Mouse (Mus musculus) neural tube, embryonic 11.5 days (tissue): Measurements from ENCODE around the gene Itih5. TPM values are rescaled to one million over a fixed set of nuclear protein-coding genes. Genes with fewer than 3 reads are reported as not detected.

Experiments
- ATAC-seq: fragments of 200-750 bp; cut with Nextera tagmentation; 2 replicates; pipeline ENCODE4 v1.8.0; 2017; ENCODE audit warnings: moderate number of reproducible peaks, mild to moderate bottlenecking, moderate TSS enrichment, moderate library complexity; ENCODE audit not compliant: insufficient read depth, low FRiP score, low TSS enrichment
- DNase-seq: peaks from one replicate; pipeline ENCODE4 v3.0.0-alpha.2; 2015; ENCODE audit warnings: low spot score
- H3K27ac ChIP-seq: fragments of 300-500 bp; sonication (generic); 2 replicates; pipeline ENCODE4 v1.5.1; 2014; ENCODE audit warnings: low read depth, mild to moderate bottlenecking, low read length
- H3K27me3 ChIP-seq: fragments of 300-500 bp; sonication (generic); 2 replicates; pipeline ENCODE4 v1.6.1; 2014; ENCODE audit warnings: mild to moderate bottlenecking, low read length, mixed read lengths; ENCODE audit not compliant: control insufficient read depth, insufficient read depth
- H3K36me3 ChIP-seq: fragments of 300-500 bp; sonication (generic); 2 replicates; pipeline ENCODE4 v1.6.1; 2014; ENCODE audit warnings: mild to moderate bottlenecking, low read length, moderate library complexity, mixed read lengths; ENCODE audit not compliant: control insufficient read depth, insufficient read depth
- H3K4me1 ChIP-seq: fragments of 300-500 bp; sonication (generic); 2 replicates; pipeline ENCODE4 v1.6.1; 2014; ENCODE audit warnings: low read length, mixed read lengths; ENCODE audit not compliant: control insufficient read depth, insufficient read depth
- H3K4me2 ChIP-seq: fragments of 300-500 bp; sonication (generic); 2 replicates; pipeline ENCODE4 v1.6.1; 2014; ENCODE audit warnings: low read depth, mild to moderate bottlenecking, moderate library complexity
- H3K4me3 ChIP-seq: fragments of 300-500 bp; sonication (generic); 2 replicates; pipeline ENCODE4 v1.5.1; 2014; ENCODE audit warnings: low read depth, low read length
- H3K9ac ChIP-seq: fragments of 300-500 bp; sonication (generic); 2 replicates; pipeline ENCODE4 v1.6.1; 2014; ENCODE audit warnings: mild to moderate bottlenecking, low read length
- H3K9me3 ChIP-seq: fragments of 300-500 bp; sonication (generic); 2 replicates; pipeline ENCODE4 v1.6.1; 2016; ENCODE audit warnings: low read length; ENCODE audit not compliant: control insufficient read depth
- WGBS: fragments of 180-500 bp; shearing (Covaris S2); extraction: QIAGEN DNeasy Blood & Tissue Kit; methylation state at CpG from one replicate; pipeline ENCODE4 v1.1.7; 2014; 5-methylcytosine and 5-hydroxymethylcytosine counted together
- polyA plus RNA-seq: library from polyadenylated mRNA; unstranded; fragments of >200 nt; fragmentation: Nextera tagmentation; extraction: Ambion mirVana; gene quantifications from 2 replicates; pipeline ENCODE4 v1.2.1, GENCODE M21; 2014

Itih5 gene
- polyA plus RNA-seq, 1 experiment from 2014 or later = 5.0 TPM

DNA sequence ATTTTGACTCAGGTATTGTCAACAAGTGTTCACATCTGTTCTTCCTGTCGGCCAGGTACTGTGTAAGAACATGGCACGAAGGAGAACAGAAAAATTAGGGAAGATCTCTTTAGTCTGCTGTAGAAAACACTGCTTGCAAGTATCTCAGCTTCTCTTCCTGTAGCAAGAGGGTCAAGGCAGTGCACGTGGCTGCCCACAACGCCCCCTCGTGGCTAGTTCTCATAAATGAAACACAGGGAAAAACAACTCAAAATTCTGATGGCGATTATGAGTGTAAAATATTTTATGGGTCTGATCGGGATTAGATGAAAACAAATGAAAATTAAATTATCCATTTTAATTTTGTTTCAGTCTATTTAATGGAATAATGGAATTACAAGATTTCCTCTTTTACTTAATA, 146.9 kb downstream of the Itih5 start:
- 51% methylated on average over 7 of the region's 7 CpGs for WGBS
- no peak overlapping the region for H3K4me2 ChIP-seq
- H3K4me3 ChIP-seq = no peak overlapping the region
- no peak overlapping the region for H3K9ac ChIP-seq
- H3K36me3 ChIP-seq = no peaks in the 10 kb centered on the region
- H3K27ac ChIP-seq = no peak overlapping the region
- H3K4me1 ChIP-seq = 0 out of 2 replicates have a peak, but pooled peaks cover 3% of the 10 kb centered on the region
- no peaks in the 10 kb centered on the region for H3K9me3 ChIP-seq
- ATAC-seq = no peak
- no peaks in the 10 kb centered on the region for H3K27me3 ChIP-seq
- DNase-seq = peak; percentile 43

DNA sequence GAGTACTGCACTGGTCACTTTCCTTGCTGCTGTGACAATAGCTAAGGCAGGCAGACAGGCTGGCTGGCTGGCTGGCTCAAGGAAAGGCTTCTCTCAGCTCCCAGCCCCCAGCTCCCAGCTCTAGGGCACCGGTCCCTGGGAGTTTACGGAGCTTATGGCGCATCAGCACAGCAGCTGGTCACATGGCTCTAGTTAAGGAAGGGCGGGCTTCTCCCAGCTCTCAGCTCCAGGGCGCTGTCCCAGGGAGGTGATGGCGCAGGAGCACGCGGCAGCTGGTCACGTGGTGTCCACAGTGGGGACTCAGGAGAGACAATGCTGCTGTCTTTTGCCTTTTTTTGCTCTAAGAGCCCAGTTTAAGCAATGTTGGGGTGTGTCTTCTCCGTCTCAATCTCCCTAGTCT, 147.4 kb downstream of the Itih5 start:
- WGBS = 31% methylated on average over 10 of the region's 10 CpGs
- ATAC-seq = peak; percentile 74

GRCm38 (mm10) chr2:10301391-10301790, 148.0 kb downstream of the Itih5 start:
- Histone ChIP-seq H3K27me3 (no peaks in the 10 kb centered on the region), H3K4me2 (no peak overlapping the region), H3K4me3 (no peak overlapping the region), H3K9ac (no peak overlapping the region), H3K27ac (no peak overlapping the region), H3K9me3 (no peaks in the 10 kb centered on the region), H3K4me1 (no peaks in the 10 kb centered on the region), H3K36me3 (no peaks in the 10 kb centered on the region)
- DNase-seq (no peak), ATAC-seq (no peak)
- 66% methylated on average over 3 of the region's 3 CpGs for WGBS

More for the DNA sequence above, 147.4 kb downstream of the Itih5 start:
- peak; percentile 54 for DNase-seq
- Histone ChIP-seq H3K4me1 (0 out of 2 replicates have a peak, but pooled peaks cover 2% of the 10 kb centered on the region), H3K27ac (no peak overlapping the region), H3K4me2 (peak overlapping the region; percentile 30; the same call in 1 of the 2 replicates), H3K4me3 (no peak overlapping the region), H3K9ac (no peak overlapping the region), H3K36me3 (no peaks in the 10 kb centered on the region), H3K27me3 (no peaks in the 10 kb centered on the region), H3K9me3 (no peaks in the 10 kb centered on the region)

DNA sequence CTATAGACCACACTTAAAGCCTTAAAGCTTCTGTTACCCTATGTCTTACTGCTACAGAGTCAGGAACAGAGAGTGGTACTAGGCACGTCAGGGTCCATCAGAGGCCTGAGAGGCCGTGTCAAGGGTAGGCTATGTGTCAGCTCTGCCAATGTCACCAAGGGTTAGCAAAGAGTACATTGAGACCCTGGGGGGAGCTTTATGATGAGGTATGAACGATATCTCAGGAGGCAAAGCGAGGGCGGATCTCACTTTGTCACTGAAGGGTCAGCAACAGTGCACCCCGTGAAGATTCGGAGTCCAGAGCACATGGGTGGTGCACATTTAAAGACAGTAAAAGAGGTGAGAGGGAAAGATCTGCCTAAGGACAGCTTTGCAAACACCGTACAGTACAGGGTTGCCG, 148.6 kb downstream of the Itih5 start:
- Histone ChIP-seq H3K36me3 (no peaks in the 10 kb centered on the region), H3K9me3 (no peaks in the 10 kb centered on the region), H3K27me3 (no peaks in the 10 kb centered on the region), H3K9ac (no peak overlapping the region), H3K4me2 (no peak overlapping the region), H3K4me1 (no peaks in the 10 kb centered on the region), H3K4me3 (no peak overlapping the region), H3K27ac (no peak overlapping the region)
- WGBS = 94% methylated on average over 9 of the region's 9 CpGs
- no peak for DNase-seq
- ATAC-seq = no peak

- Histone ChIP-seq H3K27ac (no peak overlapping the region), H3K4me3 (no peak overlapping the region), H3K4me1 (no peaks in the 10 kb centered on the region), H3K9ac (no peak overlapping the region), H3K27me3 (no peaks in the 10 kb centered on the region), H3K9me3 (no peaks in the 10 kb centered on the region), H3K36me3 (no peaks in the 10 kb centered on the region), H3K4me2 (no peak overlapping the region)
- ATAC-seq (no peak), DNase-seq (no peak)
- WGBS = 80% methylated on average over 3 of the region's 3 CpGs
These were observed 151.5 kb downstream of the Itih5 start for GRCm38 (mm10) chr2:10304911-10305310.

Other genes with a start within 250 kb of the Itih5 start
- gene Taf3, start 105.0 kb upstream of the Itih5 start, polyA plus RNA-seq = 16.8 and 17.0 TPM in 2 replicates
- gene Atp5c1, start 73.1 kb upstream of the Itih5 start, polyA plus RNA-seq = 510 and 534 TPM in 2 replicates
- gene Kin, start 73.0 kb upstream of the Itih5 start, polyA plus RNA-seq = 39.4 and 42.5 TPM in 2 replicates
- gene Itih2, start 22.2 kb upstream of the Itih5 start, polyA plus RNA-seq = 0.40 and 0.41 TPM in 2 replicates
- 2.0 and 2.7 TPM in 2 replicates for gene Sfmbt2, start 216.9 kb downstream of the Itih5 start, polyA plus RNA-seq